Mouse (Mus musculus) forebrain, embryonic 12.5 days (tissue): ENCODE measurements around the gene Nectin2. TPM values are rescaled to one million over a fixed set of nuclear protein-coding genes. Genes with fewer than 3 reads are reported as not detected.
"Not testable (repeated sequence)": the region's sequence is repeated elsewhere in the genome, so short reads cannot be mapped to it uniquely, and the experiment has no call there.

Experiments
- ATAC-seq: fragments of 200-750 bp; cut with Nextera tagmentation; 2 replicates; pipeline ENCODE4 v1.8.0; 2017; ENCODE audit warnings: moderate TSS enrichment; ENCODE audit not compliant: low FRiP score
- H3K27ac ChIP-seq: fragments of 300-500 bp; sonication (generic); 2 replicates; pipeline ENCODE4 v1.5.1; 2016; ENCODE audit warnings: mild to moderate bottlenecking
- H3K27me3 ChIP-seq: fragments of 300-500 bp; sonication (generic); 2 replicates; pipeline ENCODE4 v1.6.1; 2016; ENCODE audit warnings: mild to moderate bottlenecking
- H3K36me3 ChIP-seq: fragments of 300-500 bp; sonication (generic); replicated peaks from 2 replicates; pipeline ENCODE4 v1.6.1; 2016; ENCODE audit warnings: mild to moderate bottlenecking
- H3K4me1 ChIP-seq: fragments of 300-500 bp; sonication (generic); 2 replicates; pipeline ENCODE4 v1.6.1; 2016
- H3K4me2 ChIP-seq: fragments of 300-500 bp; sonication (generic); 2 replicates; pipeline ENCODE4 v1.6.1; 2016; ENCODE audit warnings: mild to moderate bottlenecking, moderate library complexity
- H3K4me3 ChIP-seq: fragments of 300-500 bp; sonication (generic); replicated peaks from 2 replicates; pipeline ENCODE4 v1.5.1; 2016; ENCODE audit warnings: mild to moderate bottlenecking
- H3K9ac ChIP-seq: fragments of 300-500 bp; sonication (generic); 2 replicates; pipeline ENCODE4 v1.6.1; 2016; ENCODE audit warnings: mild to moderate bottlenecking
- H3K9me3 ChIP-seq: fragments of 300-500 bp; sonication (generic); 2 replicates; pipeline ENCODE4 v1.6.1; 2016
- WGBS: fragments of 180-500 bp; shearing (Covaris S2); methylation state at CpG from one replicate; pipeline ENCODE4 v1.1.7; 2016; 5-methylcytosine and 5-hydroxymethylcytosine counted together
- polyA plus RNA-seq: library from polyadenylated mRNA; unstranded; fragments of >200 nt; fragmentation: Nextera tagmentation; extraction: Ambion mirVana; gene quantifications from 2 replicates; pipeline ENCODE4 v1.2.1, GENCODE M21; 2016

The Nectin2 gene
- polyA plus RNA-seq, 1 experiment from 2014 or later: 47.3 TPM

- WGBS: 89% methylated on average over 4 of the region's 4 CpGs
These were observed 59.4 kb downstream of the Nectin2 start for GRCm38 (mm10) chr7:19690845-19691244.

GRCm38 (mm10) chr7:19688611-19689010, 61.7 kb downstream of the Nectin2 start:
- Histone ChIP-seq H3K27ac (no peak overlapping the region), H3K4me2 (no peak overlapping the region), H3K4me3 (no peak overlapping the region), H3K27me3 (no peaks in the 10 kb centered on the region), H3K9me3 (no peaks in the 10 kb centered on the region), H3K9ac (no peak overlapping the region), H3K36me3 (no peaks in the 10 kb centered on the region), H3K4me1 (peaks cover 4% of the 10 kb centered on the region; the same call in 1 of the 2 replicates)
- no peak for ATAC-seq
- 98% methylated on average over 2 of the region's 2 CpGs for WGBS

More at GRCm38 (mm10) chr7:19690845-19691244, 59.4 kb downstream of the Nectin2 start:
- ATAC-seq: no peak
- Histone ChIP-seq H3K9me3 (no peaks in the 10 kb centered on the region), H3K4me2 (no peak overlapping the region), H3K9ac (no peak overlapping the region), H3K4me3 (no peak overlapping the region), H3K27ac (no peak overlapping the region), H3K36me3 (0 out of 2 replicates have a peak, but pooled peaks cover under 1% of the 10 kb centered on the region), H3K4me1 (peaks cover 5% of the 10 kb centered on the region; the same call in 1 of the 2 replicates), H3K27me3 (no peaks in the 10 kb centered on the region)

GRCm38 (mm10) chr7:19688101-19688500, 62.2 kb downstream of the Nectin2 start:
- Histone ChIP-seq H3K36me3 (no peaks in the 10 kb centered on the region), H3K27me3 (no peaks in the 10 kb centered on the region), H3K9ac (no peak overlapping the region), H3K27ac (no peak overlapping the region), H3K9me3 (no peaks in the 10 kb centered on the region), H3K4me2 (no peak overlapping the region), H3K4me1 (no peaks in the 10 kb centered on the region; the same call in 1 of the 2 replicates), H3K4me3 (no peak overlapping the region)
- 94% methylated on average over 10 of the region's 10 CpGs for WGBS
- ATAC-seq: no peak

GRCm38 (mm10) chr7:19686927-19687583, 63.2 kb downstream of the Nectin2 start:
- not testable (repeated sequence) for ATAC-seq, H3K27me3 ChIP-seq, H3K4me1 ChIP-seq, H3K4me2 ChIP-seq, H3K36me3 ChIP-seq, H3K27ac ChIP-seq, H3K4me3 ChIP-seq, H3K9me3 ChIP-seq, H3K9ac ChIP-seq
- WGBS: 70% methylated on average over 8 of the region's 8 CpGs

GRCm38 (mm10) chr7:19686521-19686920, 63.8 kb downstream of the Nectin2 start:
- Histone ChIP-seq H3K4me3 (no peak overlapping the region), H3K27me3 (no peaks in the 10 kb centered on the region), H3K9me3 (no peaks in the 10 kb centered on the region), H3K4me1 (no peaks in the 10 kb centered on the region), H3K36me3 (no peaks in the 10 kb centered on the region), H3K4me2 (no peak overlapping the region), H3K27ac (no peak overlapping the region), H3K9ac (no peak overlapping the region)
- 84% methylated on average over 6 of the region's 6 CpGs for WGBS
- no peak for ATAC-seq

GRCm38 (mm10) chr7:19685374-19685773, 64.9 kb downstream of the Nectin2 start:
- no peak for ATAC-seq

GRCm38 (mm10) chr7:19683771-19684201, 66.5 kb downstream of the Nectin2 start:
- no peaks in the 10 kb centered on the region for H3K9me3 ChIP-seq
- H3K4me2 ChIP-seq: no peak overlapping the region
- H3K36me3 ChIP-seq: no peaks in the 10 kb centered on the region
- no peak for ATAC-seq
- no peak overlapping the region for H3K9ac ChIP-seq
- no peak overlapping the region for H3K4me3 ChIP-seq
- H3K27ac ChIP-seq: no peak overlapping the region
- whole genome bisulfite sequencing: 85% methylated on average over 6 of the region's 6 CpGs
- no peaks in the 10 kb centered on the region for H3K4me1 ChIP-seq
- H3K27me3 ChIP-seq: no peaks in the 10 kb centered on the region

More at GRCm38 (mm10) chr7:19685374-19685773, 64.9 kb downstream of the Nectin2 start:
- no peaks in the 10 kb centered on the region for H3K36me3 ChIP-seq
- no peak overlapping the region for H3K9ac ChIP-seq
- H3K4me2 ChIP-seq: no peak overlapping the region
- H3K9me3 ChIP-seq: no peaks in the 10 kb centered on the region
- H3K4me3 ChIP-seq: no peak overlapping the region
- no peak overlapping the region for H3K27ac ChIP-seq
- WGBS: 53% methylated on average over 4 of the region's 4 CpGs
- no peaks in the 10 kb centered on the region for H3K4me1 ChIP-seq
- no peaks in the 10 kb centered on the region for H3K27me3 ChIP-seq

- Histone ChIP-seq H3K27me3 (no peaks in the 10 kb centered on the region), H3K27ac (no peak overlapping the region), H3K4me3 (no peak overlapping the region), H3K4me1 (no peaks in the 10 kb centered on the region), H3K4me2 (no peak overlapping the region), H3K9me3 (no peaks in the 10 kb centered on the region), H3K9ac (no peak overlapping the region), H3K36me3 (no peaks in the 10 kb centered on the region)
- 71% methylated on average over 3 of the region's 3 CpGs for WGBS
- ATAC-seq: no peak
These were observed 67.3 kb downstream of the Nectin2 start for GRCm38 (mm10) chr7:19682979-19683378.

- H3K4me3 ChIP-seq: no peak within 1 kb of the TSS
- H3K9ac ChIP-seq: no peak within 1 kb of the TSS
- 70% methylated on average over 8 of the region's 8 CpGs for WGBS
- no peaks in the 10 kb centered on the region for H3K27me3 ChIP-seq
- H3K9me3 ChIP-seq: no peaks in the 10 kb centered on the region
- no peaks in the 10 kb centered on the region for H3K4me1 ChIP-seq
- ATAC-seq: no peak
- no peak within 1 kb of the TSS for H3K27ac ChIP-seq
- H3K36me3 ChIP-seq: no peaks in the 10 kb centered on the region
- H3K4me2 ChIP-seq: no peak within 1 kb of the TSS
These were observed 69.0 kb downstream of the Nectin2 start, which contains the start of the genes Gm44805 and Apoc4 for GRCm38 (mm10) chr7:19681202-19681694. Gm44805 (minus strand) TSS chr7:19681423. Apoc4 (minus strand) TSS chr7:19681479.

- no peak overlapping the region for H3K9ac ChIP-seq
- no peak overlapping the region for H3K4me3 ChIP-seq
- H3K9me3 ChIP-seq: no peaks in the 10 kb centered on the region
- H3K36me3 ChIP-seq: no peaks in the 10 kb centered on the region
- 87% methylated on average over 2 of the region's 2 CpGs for WGBS
- no peak for ATAC-seq
- H3K27ac ChIP-seq: no peak overlapping the region
- no peaks in the 10 kb centered on the region for H3K4me1 ChIP-seq
- H3K4me2 ChIP-seq: no peak overlapping the region
- H3K27me3 ChIP-seq: no peaks in the 10 kb centered on the region
These were observed 69.6 kb downstream of the Nectin2 start for GRCm38 (mm10) chr7:19680702-19681101.

GRCm38 (mm10) chr7:19678901-19679300, 71.4 kb downstream of the Nectin2 start:
- H3K4me1 ChIP-seq: no peaks in the 10 kb centered on the region
- H3K27me3 ChIP-seq: no peaks in the 10 kb centered on the region
- no peaks in the 10 kb centered on the region for H3K9me3 ChIP-seq
- no peaks in the 10 kb centered on the region for H3K36me3 ChIP-seq
- H3K9ac ChIP-seq: no peak overlapping the region
- no peak for ATAC-seq
- H3K4me2 ChIP-seq: no peak overlapping the region
- 89% methylated on average over 3 of the region's 3 CpGs for WGBS
- no peak overlapping the region for H3K4me3 ChIP-seq
- H3K27ac ChIP-seq: no peak overlapping the region

GRCm38 (mm10) chr7:19677872-19678271, 72.4 kb downstream of the Nectin2 start, which contains the start of gene Apoc2:
Apoc2 (minus strand) TSS chr7:19677941.
- H3K9ac ChIP-seq: no peak within 1 kb of the TSS; the same call in 1 of the 2 replicates
- H3K27ac ChIP-seq: no peak within 1 kb of the TSS
- no peaks in the 10 kb centered on the region for H3K4me1 ChIP-seq
- whole genome bisulfite sequencing: 82% methylated on average over 8 of the region's 8 CpGs
- no peak within 1 kb of the TSS for H3K4me2 ChIP-seq
- no peaks in the 10 kb centered on the region for H3K9me3 ChIP-seq
- H3K4me3 ChIP-seq: no peak within 1 kb of the TSS
- no peak for ATAC-seq
- H3K36me3 ChIP-seq: no peaks in the 10 kb centered on the region
- H3K27me3 ChIP-seq: no peaks in the 10 kb centered on the region

- Histone ChIP-seq H3K4me3 (no peak overlapping the region), H3K27ac (no peak overlapping the region), H3K4me1 (no peaks in the 10 kb centered on the region), H3K27me3 (no peaks in the 10 kb centered on the region), H3K36me3 (no peaks in the 10 kb centered on the region), H3K9me3 (no peaks in the 10 kb centered on the region), H3K9ac (no peak overlapping the region), H3K4me2 (no peak overlapping the region)
- no peak for ATAC-seq
- 69% methylated on average over 1 of the region's 1 CpGs for WGBS
These were observed 73.6 kb downstream of the Nectin2 start for GRCm38 (mm10) chr7:19676662-19677061.
